Mouse (Mus musculus) cerebellum, postnatal 14 days (tissue): ENCODE measurements at regions not wholly inside any gene's neighbourhood (a gene's known extent, or its start where the extent isn't known, plus 50 kb on each side); places are given as distances from the start of the nearest gene placed in this dataset.

ENCODE experiments used
- DNase-seq, 2 experiments: peaks; one replicate each; pipeline ENCODE4 v3.0.0; 2021; ENCODE audit warnings: mixed read lengths in 2 of 2

- DNase-seq: no peak
Measured at GRCm38 (mm10) chr2:128374253-128374566, 216.8 kb upstream of the Spdye4c start.

GRCm38 (mm10) chr2:128374926-128375325 lies 216.1 kb upstream of the Spdye4c start:
- no peak for DNase-seq

GRCm38 (mm10) chr2:128375827-128376226 lies 215.2 kb upstream of the Spdye4c start:
- no peak for DNase-seq

GRCm38 (mm10) chr2:128377176-128377575 lies 213.8 kb upstream of the Spdye4c start:
- DNase-seq: no peak

- no peak for DNase-seq
Measured at GRCm38 (mm10) chr2:128377680-128378079, 213.3 kb upstream of the Spdye4c start.

GRCm38 (mm10) chr2:128378456-128378855 lies 212.6 kb upstream of the Spdye4c start:
- DNase-seq: no peak

GRCm38 (mm10) chr2:128379151-128379550 lies 211.9 kb upstream of the Spdye4c start:
- no peak for DNase-seq

- no peak for DNase-seq
Measured at GRCm38 (mm10) chr2:128379554-128379953, 211.5 kb upstream of the Spdye4c start.

GRCm38 (mm10) chr2:128380581-128380980 lies 210.4 kb upstream of the Spdye4c start:
- no peak for DNase-seq

- DNase-seq: no peak
Measured at GRCm38 (mm10) chr2:128381684-128382205, 209.3 kb upstream of the Spdye4c start.

GRCm38 (mm10) chr2:128382473-128382872 lies 208.5 kb upstream of the Spdye4c start:
- DNase-seq: no peak

GRCm38 (mm10) chr2:128384612-128385011 lies 206.4 kb upstream of the Spdye4c start:
- no peak for DNase-seq

- DNase-seq: no peak
Measured at GRCm38 (mm10) chr2:128386846-128387621, 204.0 kb upstream of the Spdye4c start.

GRCm38 (mm10) chr2:128387851-128388471 lies 203.0 kb upstream of the Spdye4c start:
- peak; percentile 54 for DNase-seq

GRCm38 (mm10) chr2:128388883-128389470 lies 202.0 kb upstream of the Spdye4c start:
- DNase-seq: peak in 1 of 2 experiments; percentile 51

GRCm38 (mm10) chr2:128392344-128392743 lies 198.7 kb upstream of the Spdye4c start:
- no peak for DNase-seq

- no peak for DNase-seq
Measured at GRCm38 (mm10) chr2:128393401-128393800, 197.6 kb upstream of the Spdye4c start.

GRCm38 (mm10) chr2:128393921-128394320 lies 197.1 kb upstream of the Spdye4c start:
- DNase-seq: no peak

GRCm38 (mm10) chr2:128395308-128396007 lies 195.6 kb upstream of the Spdye4c start:
- DNase-seq: no peak

- peak; percentile 98 to 99 for DNase-seq
Measured at GRCm38 (mm10) chr2:128396008-128396346, 195.0 kb upstream of the Spdye4c start.

- no peak for DNase-seq
Measured at GRCm38 (mm10) chr2:128401359-128401758, 189.7 kb upstream of the Spdye4c start.

GRCm38 (mm10) chr2:128403143-128403935 lies 187.7 kb upstream of the Spdye4c start:
- DNase-seq: no peak

- no peak for DNase-seq
Measured at GRCm38 (mm10) chr2:128404405-128404804, 186.6 kb upstream of the Spdye4c start.
